Mouse (Mus musculus) megakaryocyte progenitor cell, adult 5-6 weeks (primary cell): ENCODE measurements at regions not wholly inside any gene's neighbourhood (a gene's known extent, or its start where the extent isn't known, plus 50 kb on each side); places are given as distances from the start of the nearest gene placed in this dataset.

Source experiments
- ATAC-seq: replicated peaks from 2 replicates; pipeline ENCODE4 v1.8.0; 2016; ENCODE audit warnings: mild to moderate bottlenecking, moderate TSS enrichment, inconsistent platforms; ENCODE audit not compliant: poor library complexity

GRCm38 (mm10) chr1:45732958-45733357, 62.0 kb upstream of the Wdr75 start:
- no peak for ATAC-seq

GRCm38 (mm10) chr1:45745136-45745535, 49.8 kb upstream of the Wdr75 start:
- no peak for ATAC-seq
